Mouse (Mus musculus): ENCODE data around the gene Zfp646.
"Not testable (repeated sequence)": the region's sequence is repeated elsewhere in the genome, so short reads cannot be mapped to it uniquely, and the experiment has no call there.

The Zfp646 gene

DNA sequence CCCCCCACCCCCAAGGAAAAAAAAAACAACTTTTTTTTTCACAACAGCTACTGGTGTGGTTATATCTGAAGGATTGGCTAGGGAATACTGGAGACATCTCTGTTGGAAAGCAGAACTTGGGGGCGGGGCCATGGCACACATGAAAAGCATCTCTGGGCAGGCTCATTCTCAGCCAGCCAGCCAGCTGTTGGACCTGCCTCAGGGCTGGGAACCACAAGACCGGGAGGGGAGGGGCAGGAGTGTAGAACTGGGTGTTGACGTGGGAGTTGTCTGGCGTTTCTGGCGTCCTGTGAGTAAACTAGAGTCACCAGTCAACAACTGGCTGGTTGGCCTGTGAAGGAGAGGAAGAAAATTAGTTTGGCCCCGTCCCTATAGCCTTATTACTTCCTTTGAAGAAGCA is 9.9 kb downstream of the Zfp646 start:
- no peak for DNase-seq

DNA sequence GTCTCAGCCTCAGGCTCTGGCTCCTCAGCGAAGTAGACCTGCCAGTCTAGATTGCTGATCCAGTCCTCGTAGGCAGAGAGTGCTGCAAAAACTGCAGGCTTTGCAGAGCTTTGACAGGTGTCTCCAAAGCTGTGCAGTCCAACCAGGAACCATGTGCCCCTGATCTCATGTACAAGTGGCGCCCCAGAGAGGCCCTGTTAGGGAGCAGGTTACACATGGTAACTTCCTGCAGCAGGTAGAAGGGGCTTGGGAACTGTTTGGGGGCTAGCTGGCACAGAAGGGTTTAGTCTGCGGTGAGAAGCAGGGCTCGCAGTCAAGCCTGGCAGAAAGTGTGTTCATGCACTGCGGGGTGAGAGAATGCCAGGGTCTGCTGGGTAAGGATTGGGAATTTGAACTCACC is 10.5 kb downstream of the Zfp646 start:
- no peak for DNase-seq

DNA sequence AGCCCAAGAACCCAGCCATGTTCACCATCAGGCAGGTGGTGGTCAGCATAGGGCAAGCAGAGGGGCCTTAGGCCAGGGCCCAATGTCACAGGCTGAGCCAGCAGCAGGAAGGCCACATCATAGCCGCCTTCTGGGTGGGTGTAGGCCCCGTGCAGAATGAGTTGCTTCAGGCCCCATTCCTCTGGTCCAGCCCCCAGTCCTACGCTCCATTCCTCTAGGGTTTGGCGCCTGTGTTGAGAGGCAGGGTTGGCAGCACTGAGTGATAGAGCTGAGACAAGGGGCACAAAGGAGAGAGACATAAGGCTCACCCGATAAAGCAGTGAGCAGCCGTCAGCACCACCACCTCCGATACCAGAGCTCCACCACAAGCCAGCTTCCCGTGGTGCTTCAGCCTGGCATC is 11.2 kb downstream of the Zfp646 start:
- DNase-seq: no peak

DNA sequence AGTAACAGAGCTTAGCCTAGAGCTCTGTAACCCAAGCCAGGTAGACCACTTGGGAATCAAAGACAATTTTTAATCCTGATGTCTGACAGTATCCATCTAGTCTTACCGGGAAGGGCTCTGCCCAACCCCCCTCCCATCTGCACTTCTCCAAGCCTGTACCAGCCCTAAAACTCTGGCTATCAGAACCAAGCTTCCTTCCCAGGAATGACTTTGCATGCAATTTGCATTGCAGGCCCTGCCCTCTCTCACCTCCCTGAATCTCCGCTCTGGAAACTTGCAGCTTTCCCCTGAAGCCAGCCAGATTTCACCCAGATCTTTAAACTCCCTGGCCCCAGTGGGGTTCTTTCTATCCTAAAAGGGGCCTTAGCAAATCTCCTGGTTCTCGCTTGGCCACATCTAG is 11.8 kb downstream of the Zfp646 start:
- DNase-seq: no peak

DNA sequence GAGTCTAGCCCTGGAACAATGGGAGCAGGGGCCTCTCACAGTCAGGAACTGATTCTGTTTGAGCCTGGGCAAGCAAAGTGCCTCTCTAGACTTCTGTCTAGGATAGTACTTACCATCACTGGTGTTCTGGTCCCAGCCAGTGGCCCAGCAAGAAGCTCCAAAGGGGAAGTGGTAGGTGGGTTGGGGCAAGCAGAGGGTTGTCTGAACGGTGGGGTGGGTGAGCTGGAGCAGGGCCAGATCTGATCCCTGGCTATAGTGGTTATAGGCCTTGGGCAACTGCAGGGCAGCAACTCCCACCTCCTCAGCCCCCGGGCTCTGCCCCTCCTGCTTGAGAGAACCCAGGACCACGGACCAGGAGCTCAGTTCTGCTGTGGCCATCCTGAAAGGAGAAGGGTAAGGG is 12.8 kb downstream of the Zfp646 start:
- DNase-seq: no peak

DNA sequence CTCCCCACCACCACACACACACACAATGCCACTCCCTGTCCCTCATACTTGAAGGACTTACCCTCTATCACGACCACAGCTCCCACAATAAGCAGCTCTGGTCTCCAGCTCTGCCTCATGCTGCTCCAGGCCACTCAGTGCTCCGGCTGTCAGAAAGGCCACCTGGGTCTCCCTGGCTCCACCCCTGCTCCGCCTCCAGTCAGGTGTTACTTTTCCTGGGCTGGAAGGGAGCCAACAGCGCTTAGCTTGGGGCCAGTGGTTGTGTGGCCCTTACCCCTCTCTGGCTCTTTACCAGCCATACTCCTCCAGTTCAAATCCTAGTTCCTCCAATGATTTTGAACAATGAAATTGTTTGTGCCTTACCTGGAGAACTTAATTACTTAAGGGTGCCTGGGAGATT is 14.8 kb downstream of the Zfp646 start, which contains the start of gene Prss53:
Gene Prss53, minus strand, starts transcription at position 173 of the 400 bp plus-strand sequence.
- DNase-seq: peak in 1 of 2 experiments; percentile 43

DNA sequence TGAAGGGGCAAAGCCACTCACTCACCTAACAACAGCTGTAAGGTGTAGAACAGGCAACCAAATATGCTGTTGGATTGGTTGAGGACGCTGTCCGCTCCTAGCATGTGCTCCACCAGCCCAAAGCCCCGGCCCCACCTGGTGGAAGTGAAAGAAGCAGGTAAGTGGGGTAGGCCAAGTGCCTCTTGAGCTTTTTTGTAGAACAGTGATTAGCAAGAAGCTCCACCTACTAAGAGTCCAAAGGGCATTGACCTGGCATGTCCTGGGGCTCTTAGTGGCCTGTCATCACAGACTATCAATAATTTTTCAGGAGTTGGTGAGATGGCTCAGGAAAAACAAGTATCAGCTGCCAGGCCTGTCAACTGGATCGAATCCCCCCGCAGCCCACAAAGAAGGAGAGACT is 18.5 kb downstream of the Zfp646 start:
- DNase-seq: no peak

DNA sequence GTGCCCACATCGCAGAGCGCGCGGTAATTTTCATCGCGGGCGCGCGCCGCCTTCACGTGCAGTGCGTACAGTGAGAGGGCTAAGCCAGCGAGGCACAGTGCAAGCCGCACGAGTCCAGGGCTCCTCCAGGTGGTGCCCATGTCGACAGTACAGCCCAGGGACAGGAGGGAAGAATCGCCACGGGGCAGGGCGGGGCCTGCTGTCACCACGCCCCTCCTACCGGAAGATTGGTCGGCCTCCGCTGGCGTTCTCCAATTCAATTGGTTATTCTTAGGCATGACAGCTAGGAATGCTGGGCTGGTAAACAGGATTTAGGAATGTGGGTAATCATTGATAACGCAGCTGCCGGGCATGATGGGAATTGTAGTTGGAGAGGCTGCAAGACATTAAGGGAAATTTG is 19.4 kb downstream of the Zfp646 start, which contains the start of the genes Gm21974 and Vkorc1:
Gene Gm21974, minus strand, starts transcription at position 13 of the 400 bp plus-strand sequence.
Gene Vkorc1, minus strand, starts transcription at position 176 of the 400 bp plus-strand sequence.
- peak; percentile 97 for DNase-seq

DNA sequence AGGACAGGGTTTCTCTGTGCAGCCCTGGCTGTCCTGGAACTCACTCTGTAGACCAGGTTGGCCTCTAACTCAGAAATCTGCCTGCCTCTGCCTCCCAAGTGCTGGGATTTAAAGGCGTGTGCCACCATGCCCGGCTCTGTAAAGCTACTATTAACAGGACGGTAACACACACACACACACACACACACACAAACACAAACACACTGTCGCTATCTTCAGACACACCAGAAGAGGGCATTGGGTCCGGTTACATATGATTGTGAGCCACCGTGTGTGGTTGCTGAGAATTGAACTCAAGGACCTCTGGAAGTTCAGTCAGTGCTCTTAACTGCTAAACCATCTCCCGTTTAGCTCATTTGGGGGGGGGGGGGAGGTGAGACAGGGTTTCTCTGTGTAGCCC is 19.9 kb downstream of the Zfp646 start:
- DNase-seq: not testable (repeated sequence)

DNA sequence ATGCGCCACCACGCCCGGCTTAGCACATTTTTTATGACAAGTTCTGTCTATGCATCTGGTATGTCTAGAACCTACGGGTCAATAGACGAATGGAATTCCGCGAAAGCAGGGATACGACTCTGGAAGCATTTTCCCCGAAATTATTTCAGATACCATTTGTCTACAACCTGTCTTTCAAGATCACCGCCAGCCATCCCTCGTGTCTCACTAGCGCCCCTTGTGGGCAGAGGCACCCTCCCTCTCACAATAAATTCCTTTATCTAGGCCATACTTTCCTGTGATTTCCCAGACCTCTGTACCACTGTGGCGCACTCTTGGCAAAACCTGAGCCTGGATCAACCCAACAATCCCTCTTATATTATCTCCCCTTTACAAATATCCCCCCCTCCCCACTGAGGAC is 20.4 kb downstream of the Zfp646 start:
- peak; percentile 77 to 90 for DNase-seq

DNA sequence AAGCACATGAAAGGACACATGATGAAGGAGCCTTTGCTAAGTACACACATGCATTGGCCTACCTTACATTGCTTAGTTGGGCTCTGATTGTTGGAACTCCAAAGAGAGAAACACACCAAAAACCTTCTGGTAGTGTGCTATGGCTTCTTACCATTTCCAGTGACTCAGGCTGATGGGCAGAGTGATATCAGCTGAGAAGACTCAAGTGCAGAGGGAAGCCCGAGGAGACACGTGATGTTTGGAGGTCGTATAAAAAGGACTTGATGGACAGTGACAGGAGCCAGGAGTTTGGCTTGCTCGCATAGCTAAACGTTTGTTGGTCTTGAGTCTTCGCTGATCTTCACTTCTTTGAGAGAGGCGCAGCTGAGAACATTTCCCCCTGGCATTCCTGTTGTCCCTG is 21.5 kb downstream of the Zfp646 start:
- DNase-seq: no peak

DNA sequence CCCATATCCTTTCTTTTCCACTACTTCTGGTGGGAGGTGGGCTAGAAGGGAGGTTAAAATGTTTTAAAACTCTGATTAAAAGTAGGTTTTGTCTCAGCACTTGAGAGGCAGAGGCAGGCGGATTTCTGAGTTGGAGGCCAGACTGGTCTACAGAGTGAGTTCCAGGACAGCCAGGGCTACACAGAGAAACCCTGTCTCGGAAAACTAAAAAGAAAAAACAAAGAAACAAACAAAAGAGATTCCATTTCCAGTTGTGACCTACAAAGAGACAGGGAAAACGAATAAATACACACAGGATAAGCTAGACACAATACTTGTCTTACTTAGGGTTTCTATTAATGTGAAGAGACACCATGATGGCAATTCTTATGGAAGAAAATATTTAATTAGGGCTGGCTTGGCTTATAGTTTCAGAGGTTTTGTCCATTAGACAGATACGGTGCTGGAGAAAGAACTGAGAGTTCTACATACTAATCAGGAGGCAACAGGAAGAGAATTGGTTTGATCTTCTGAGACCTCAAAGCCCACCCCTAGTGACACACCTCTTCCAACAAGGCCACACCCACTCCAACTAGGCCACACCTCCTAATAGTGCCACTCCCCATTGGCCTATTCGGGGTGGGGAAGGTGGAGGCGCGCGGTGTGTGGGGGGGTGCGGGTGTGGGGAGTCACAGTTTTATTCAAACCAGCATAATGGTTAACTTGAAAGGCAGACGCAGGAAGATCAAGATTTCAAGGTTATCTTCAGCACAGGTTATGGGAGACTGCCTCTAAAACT is 22.3 kb downstream of the Zfp646 start:
- no peak for DNase-seq

DNA sequence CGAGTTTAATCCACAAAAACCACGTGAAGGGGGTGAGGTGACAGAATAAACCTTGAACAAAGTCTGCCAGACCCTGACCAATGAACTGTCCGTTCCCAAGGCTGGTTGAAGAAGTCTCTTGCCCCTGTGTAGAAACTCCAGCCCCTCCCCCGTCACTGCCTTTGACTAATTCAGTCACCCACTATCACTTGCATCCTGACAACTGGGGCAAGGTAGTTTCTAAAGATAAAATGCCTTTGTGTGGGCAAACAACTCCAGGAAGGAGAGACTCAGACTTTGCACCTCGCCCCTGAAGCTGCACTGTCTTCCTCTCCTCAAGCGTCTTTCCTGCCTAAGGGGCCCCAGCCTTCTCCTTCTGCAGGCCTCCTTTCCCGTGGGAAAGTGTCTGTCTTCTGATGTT is 24.0 kb downstream of the Zfp646 start:
- no peak for DNase-seq

DNA sequence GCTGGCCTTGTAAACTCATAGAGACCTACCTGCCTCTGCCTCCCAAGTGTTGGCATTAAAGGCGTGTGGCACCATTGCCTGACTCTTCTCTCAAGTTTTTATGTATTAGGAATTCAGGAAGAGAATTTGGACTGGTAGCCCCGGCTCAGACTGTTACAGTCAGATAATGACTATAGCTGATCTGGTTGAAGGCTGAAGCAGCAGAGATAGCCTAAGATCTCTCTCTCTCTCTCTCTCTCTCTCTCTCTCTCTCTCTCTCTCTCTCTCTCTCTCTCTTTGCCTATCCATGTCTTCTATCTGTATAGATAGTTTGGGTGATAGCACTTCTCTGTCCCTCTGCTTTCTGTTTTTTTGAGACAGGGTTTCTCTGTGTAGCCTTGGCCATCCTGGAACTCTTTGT is 25.8 kb downstream of the Zfp646 start:
- DNase-seq: no peak

DNA sequence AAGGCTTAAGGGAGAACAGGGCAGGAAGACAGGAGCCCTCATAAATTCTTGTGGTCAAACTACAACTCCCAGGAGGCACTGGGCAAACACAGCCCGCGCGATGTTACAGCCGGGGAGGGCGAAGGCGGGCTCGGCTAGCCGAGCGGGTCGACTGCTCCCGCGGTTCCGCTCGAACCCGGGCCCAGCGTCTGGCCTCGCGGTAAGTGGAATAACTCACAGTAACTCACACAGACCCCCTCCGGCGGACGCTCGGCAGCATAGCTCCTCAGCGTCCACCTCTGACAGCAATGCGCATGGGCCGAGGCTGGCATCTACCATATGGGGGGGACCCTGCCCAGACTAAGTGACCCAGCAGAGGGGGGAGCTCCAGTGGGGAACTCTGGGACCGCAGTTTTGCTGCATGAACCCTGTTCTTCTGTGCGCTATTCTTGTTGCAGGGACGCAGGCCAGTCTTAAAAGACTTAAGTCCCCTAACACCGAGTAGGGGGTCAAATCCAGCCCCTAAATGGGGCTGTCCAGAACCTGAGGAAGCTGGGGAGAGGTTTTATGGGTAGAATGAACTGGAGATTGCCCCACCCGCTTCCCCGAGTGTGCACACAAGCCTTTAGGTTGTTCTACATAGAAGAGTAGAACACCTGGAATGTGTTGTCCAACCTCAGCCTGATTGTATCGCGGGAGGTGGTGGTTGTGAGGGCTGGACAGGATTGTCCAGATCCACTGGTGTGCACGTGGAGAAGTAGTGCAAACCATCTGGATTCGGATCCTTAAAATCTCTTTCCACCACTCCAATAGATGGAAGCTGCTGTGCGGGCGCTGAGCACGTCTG is 28.2 kb downstream of the Zfp646 start, which contains the start of gene Bckdk:
Gene Bckdk, plus strand, starts transcription at position 112 of the 826 bp plus-strand sequence.
- DNase-seq: peak; percentile 84 to 85

DNA sequence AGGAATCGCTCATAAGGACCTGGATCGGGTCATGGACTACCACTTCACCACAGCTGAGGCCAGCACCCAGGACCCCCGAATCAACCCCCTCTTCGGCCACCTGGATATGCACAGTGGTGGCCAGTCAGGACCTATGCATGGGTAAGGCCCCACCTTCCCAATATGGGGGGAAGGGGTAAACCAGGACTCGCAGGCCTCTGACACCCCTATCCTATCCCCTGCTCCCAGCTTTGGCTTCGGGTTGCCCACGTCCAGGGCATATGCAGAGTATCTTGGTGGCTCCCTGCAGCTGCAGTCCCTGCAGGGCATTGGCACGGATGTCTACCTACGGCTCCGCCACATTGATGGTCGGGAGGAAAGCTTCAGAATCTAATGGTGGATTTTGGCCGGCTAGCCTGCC is 31.9 kb downstream of the Zfp646 start:
- DNase-seq: no peak

DNA sequence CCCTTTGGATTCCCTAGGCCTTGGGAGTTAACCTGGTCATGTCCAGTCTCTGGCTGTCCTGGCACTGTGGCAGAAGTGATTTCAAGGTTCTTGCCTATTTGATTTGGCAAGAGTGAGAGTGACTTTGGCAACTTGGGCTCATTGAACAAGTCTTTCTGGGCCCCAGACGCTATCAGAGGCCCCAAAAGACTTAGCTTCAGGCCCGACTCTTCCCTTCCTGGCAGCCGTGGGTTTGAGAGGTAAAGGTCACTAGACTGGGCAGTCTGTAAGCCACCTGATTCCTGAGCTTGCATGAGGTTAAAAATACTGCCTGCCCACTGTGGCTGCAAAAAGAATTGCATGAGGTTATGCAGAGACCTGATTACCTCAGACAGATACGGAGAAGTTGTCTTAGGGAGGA is 32.6 kb downstream of the Zfp646 start:
- no peak for DNase-seq

DNA sequence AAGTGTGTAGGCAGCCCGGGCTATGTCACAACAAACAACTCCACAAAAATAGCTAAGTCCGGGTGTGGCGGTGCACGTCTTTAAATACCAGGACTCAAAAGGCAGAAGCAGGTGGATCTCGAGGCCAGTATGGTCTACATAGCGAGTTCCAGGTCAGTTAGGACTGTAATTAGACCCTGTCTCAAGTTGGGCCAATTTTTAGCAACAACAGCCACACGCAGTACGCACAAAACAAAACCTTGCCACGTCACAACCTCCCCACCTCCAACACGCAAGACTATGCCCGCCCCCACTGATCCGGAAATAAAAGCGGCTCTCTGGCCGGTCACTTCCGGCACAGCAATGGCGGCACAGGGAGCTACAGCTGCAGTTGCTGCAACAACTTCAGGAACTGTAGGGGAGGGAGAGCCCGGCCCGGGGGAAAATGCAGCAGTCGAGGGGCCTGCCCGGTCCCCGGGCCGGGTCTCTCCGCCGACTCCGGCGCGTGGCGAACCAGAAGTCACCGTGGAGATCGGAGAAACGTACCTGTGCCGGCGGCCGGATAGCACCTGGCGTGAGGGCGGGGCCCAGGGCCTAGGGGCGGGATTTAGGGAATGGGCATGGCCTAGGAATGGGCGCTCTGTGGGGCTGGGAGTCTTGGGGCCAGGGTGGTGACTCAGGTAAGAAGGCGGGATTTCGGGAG is 36.3 kb downstream of the Zfp646 start, which contains the start of gene Kat8:
Gene Kat8, plus strand, starts transcription at position 327 of the 682 bp plus-strand sequence.
- DNase-seq: peak; percentile 91 to 92

DNA sequence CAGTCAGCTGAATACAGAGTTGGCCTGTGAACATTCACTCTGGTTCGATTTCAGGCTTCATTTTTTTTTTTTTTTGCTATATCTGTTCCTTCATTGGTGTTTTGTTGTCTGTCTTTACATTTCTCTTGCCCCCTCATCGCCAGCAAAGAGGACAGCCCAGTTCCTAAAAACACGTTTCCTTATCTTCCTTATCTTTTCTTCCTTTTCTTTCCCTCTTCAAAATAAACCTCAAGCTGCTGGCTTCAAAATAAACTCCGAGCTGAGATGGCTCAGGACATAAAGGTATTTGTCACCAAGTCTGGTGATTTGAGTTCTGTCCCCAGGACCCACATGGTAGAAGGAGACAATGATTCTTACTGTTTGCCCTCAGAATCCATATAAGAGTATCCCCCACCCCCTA is 36.9 kb downstream of the Zfp646 start:
- no peak for DNase-seq

DNA sequence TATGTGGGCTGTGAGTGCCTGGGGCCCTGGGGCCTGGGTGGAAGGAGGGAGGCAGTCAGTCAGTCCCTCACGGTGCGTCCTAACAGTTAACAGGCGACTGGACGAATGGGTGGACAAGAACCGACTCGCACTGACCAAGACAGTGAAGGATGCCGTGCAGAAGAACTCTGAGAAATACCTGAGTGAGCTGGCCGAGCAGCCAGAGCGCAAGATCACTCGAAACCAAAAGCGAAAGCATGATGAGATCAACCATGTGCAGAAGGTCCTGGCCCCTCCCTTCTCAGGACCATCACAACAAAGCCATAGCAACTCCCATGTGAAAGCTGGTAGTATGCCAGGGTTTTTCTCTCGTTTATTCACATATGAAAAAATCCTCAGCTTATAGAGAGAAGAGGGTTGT is 39.3 kb downstream of the Zfp646 start:
- DNase-seq: no peak

DNA sequence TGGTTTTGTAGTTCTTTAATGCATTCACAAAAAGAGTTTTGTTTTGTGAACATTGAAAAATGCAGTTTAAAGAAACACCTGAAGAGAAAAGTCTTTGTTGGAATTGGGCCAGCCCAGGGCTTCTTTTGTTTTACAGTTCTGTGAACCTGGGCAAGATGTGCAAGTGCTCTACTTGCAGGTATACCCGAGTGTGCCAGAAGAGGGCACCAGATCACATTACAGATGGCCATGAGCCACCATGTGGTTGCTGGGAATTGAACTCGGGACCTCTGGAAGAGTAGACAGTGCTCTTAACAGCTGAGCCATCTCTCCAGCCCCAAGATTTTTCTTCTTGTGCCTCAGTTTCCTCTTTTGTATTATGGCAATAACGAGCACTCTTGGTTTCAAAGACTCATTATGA is 42.2 kb downstream of the Zfp646 start:
- peak; percentile 56 to 76 for DNase-seq

DNA sequence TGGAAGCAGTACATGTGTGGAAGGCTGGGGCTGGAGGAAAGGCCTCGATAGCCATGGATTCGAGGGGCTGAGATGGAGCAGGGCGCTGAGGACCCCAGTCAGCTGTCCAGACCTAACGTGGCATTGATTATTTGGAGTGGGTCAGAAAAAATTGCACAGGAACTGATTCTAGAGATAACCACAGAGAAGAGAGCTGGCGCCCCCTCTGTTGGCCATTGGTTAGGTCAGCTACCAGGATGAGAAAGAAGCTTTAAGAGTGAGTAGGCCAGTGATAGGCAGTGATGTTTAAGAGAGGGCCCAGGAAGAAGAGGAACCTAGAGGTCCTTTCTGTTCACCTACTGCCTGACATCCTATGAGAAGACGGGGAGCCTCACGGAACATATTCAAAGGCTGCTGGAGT is 43.3 kb downstream of the Zfp646 start:
- peak in 1 of 2 experiments; percentile 68 for DNase-seq

DNA sequence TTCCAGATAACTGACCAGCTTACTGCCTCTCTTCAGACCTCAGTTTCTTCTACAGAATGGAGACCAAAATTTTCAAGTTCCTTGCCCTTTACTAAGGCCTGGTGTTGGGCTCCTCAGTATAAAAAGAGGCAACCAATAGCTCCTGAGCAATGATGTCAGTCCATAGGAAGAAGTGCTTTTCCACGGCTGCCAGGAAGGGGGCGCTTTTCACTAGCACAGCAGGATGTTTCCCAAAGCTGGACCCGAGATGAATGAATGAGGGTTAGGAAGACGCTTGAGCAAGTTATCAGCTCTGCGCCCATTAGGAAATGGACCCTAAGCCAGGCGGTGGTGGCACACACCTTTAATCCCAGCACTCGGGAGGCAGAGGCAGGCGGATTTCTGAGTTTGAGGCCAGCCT is 45.5 kb downstream of the Zfp646 start:
- peak in 1 of 2 experiments; percentile 40 for DNase-seq
